Mouse (Mus musculus) embryonic facial prominence, embryonic 11.5 days (tissue): Measurements from ENCODE around the gene Ehd4. TPM values are rescaled to one million over a fixed set of nuclear protein-coding genes. Genes with fewer than 3 reads are reported as not detected.

ENCODE experiments used
- ATAC-seq: fragments of 200-750 bp; cut with Nextera tagmentation; replicated peaks from 2 replicates; pipeline ENCODE4 v1.8.0; 2017; ENCODE audit warnings: low read depth; ENCODE audit not compliant: insufficient number of reproducible peaks, low FRiP score, low TSS enrichment
- DNase-seq: peaks from one replicate; pipeline ENCODE4 v3.0.0-alpha.2; 2015; ENCODE audit warnings: low spot score
- H3K27ac ChIP-seq: fragments of 300-500 bp; sonication (generic); replicated peaks from 2 replicates; pipeline ENCODE4 v1.5.1; 2014; ENCODE audit warnings: mild to moderate bottlenecking, low read depth, low read length, control low read depth
- H3K27me3 ChIP-seq: fragments of 300-500 bp; sonication (generic); 2 replicates; pipeline ENCODE4 v1.6.1; 2014; ENCODE audit warnings: mild to moderate bottlenecking, low read length, moderate library complexity, mixed read lengths; ENCODE audit not compliant: control insufficient read depth, insufficient read depth
- H3K36me3 ChIP-seq: fragments of 300-500 bp; sonication (generic); replicated peaks from 2 replicates; pipeline ENCODE4 v1.6.1; 2014; ENCODE audit warnings: low read depth, mild to moderate bottlenecking, low read length, moderate library complexity, mixed read lengths; ENCODE audit not compliant: control insufficient read depth, insufficient read depth
- H3K4me1 ChIP-seq: fragments of 300-500 bp; sonication (generic); 2 replicates; pipeline ENCODE4 v1.6.1; 2014; ENCODE audit warnings: low read length, mixed read lengths; ENCODE audit not compliant: control insufficient read depth, insufficient read depth
- H3K4me2 ChIP-seq: fragments of 300-500 bp; sonication (generic); 2 replicates; pipeline ENCODE4 v1.6.1; 2014; ENCODE audit warnings: low read depth, mild to moderate bottlenecking, control low read depth, low read length, moderate library complexity
- H3K4me3 ChIP-seq: fragments of 300-500 bp; sonication (generic); 2 replicates; pipeline ENCODE4 v1.5.1; 2014; ENCODE audit warnings: low read depth, low read length, control low read depth
- H3K9ac ChIP-seq: fragments of 300-500 bp; sonication (generic); replicated peaks from 2 replicates; pipeline ENCODE4 v1.6.1; 2014; ENCODE audit warnings: mild to moderate bottlenecking, control low read depth, low read length
- H3K9me3 ChIP-seq: fragments of 300-500 bp; sonication (generic); replicated peaks from 2 replicates; pipeline ENCODE4 v1.6.1; 2016; ENCODE audit warnings: mild to moderate bottlenecking, low read length, inconsistent platforms, mixed read lengths; ENCODE audit not compliant: control insufficient read depth
- WGBS: fragments of 180-500 bp; shearing (Covaris S2); extraction: QIAGEN DNeasy Blood & Tissue Kit; methylation state at CpG from one replicate; pipeline ENCODE4 v1.1.7; 2014; 5-methylcytosine and 5-hydroxymethylcytosine counted together
- polyA plus RNA-seq: library from polyadenylated mRNA; unstranded; fragments of >200 nt; fragmentation: Nextera tagmentation; extraction: Ambion mirVana; gene quantifications from 2 replicates; pipeline ENCODE4 v1.2.1, GENCODE M21; 2014

The Ehd4 gene
- polyA plus RNA-seq, 1 experiment from 2014 or later, result 11.9 TPM

DNA sequence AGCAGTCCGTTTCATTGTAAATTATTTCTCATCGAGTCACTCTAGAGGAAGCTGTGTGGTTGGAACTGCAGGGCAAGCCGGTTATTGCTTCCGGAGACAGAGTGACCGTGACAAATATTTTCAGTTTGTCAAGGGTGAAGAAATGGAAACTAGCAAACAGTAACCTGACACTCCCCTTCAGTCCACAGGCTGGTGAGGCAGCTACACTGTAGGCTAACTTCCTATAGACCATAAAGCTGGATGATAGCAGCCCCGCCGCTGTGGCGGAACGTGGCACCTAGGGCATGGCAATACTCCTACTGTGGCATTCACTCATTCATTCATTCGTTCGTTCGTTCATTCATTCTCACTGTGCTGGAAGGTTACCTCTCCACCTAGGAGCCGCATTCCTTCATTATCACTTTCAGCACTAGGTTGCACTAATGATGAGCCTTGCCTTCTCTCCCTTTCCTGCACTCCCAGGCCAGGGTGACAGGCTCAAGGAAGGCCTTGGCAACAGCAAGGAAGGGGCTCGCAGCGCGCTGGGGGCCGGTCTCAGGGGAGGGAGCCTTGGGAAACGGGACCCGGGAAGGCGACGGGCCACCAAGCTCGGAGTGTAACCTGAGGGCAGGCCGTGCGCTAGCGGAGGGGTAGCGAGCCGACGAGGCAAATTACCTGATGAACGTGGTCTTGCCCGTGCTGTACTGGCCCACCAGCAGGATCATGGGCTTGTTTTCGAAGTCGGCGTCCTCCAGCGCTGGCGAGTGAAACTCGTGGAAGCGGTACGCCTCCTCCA lies 633 bp downstream of the Ehd4 start:
- DNase-seq, result peak; percentile 52
- no peak overlapping the region for H3K27ac ChIP-seq
- peak overlapping the region; percentile 58 for H3K4me3 ChIP-seq
- no peaks in the 10 kb centered on the region for H3K27me3 ChIP-seq
- peak overlapping the region; percentile 95 for H3K4me2 ChIP-seq
- H3K36me3 ChIP-seq, result no peaks in the 10 kb centered on the region
- H3K9ac ChIP-seq, result peak overlapping the region; percentile 63
- ATAC-seq, result peak; percentile 46
- H3K9me3 ChIP-seq, result no peaks in the 10 kb centered on the region
- WGBS, result 3% methylated on average over 38 of the region's 38 CpGs
- no peaks in the 10 kb centered on the region for H3K4me1 ChIP-seq

DNA sequence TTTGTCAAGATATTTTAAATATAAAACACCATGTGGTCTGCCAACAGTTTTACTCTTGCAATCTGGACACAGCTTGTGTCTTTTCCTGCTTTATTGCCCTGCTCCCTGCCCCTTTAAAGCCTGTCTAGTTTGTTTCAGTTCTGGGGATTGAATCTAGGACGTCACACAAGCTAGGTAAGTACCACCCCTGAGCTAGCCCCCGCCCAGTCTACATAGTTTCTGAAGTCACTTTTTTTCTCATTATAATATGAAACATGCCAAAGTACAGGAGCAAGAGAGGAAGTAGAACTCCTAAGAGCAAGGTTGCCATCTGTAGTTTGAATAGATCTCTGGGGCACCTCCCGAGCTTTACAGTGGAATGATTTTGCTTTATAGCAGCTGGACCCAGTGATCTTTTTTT lies 3.8 kb downstream of the Ehd4 start:
- no peak overlapping the region for H3K9ac ChIP-seq
- no peaks in the 10 kb centered on the region for H3K9me3 ChIP-seq
- no peaks in the 10 kb centered on the region for H3K4me1 ChIP-seq
- H3K36me3 ChIP-seq, result no peaks in the 10 kb centered on the region
- 79% methylated on average over 3 of the region's 3 CpGs for WGBS
- no peak overlapping the region for H3K4me2 ChIP-seq
- H3K27me3 ChIP-seq, result no peaks in the 10 kb centered on the region
- H3K27ac ChIP-seq, result no peak overlapping the region
- no peak for ATAC-seq
- no peak overlapping the region for H3K4me3 ChIP-seq
- DNase-seq, result no peak

DNA sequence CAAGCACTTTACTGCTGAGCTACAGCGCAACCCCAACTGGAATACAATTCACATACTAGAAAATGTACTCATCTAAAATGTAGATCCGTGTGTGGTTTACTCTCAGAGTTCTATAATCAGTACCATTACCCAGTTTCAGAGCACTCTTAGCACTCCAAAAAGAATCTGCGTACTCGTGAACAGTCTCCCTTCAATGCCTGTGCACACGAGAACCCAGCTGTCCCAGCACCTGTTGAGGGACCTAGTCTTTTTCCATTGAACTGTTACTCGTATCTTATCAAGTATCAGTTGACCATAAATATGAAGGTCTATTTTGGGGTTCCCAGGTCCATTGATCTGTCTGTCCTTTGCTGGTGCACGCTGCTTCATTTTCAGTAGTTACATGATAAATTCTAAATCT lies 4.8 kb downstream of the Ehd4 start:
- ATAC-seq (no peak), DNase-seq (no peak)
- Histone ChIP-seq H3K4me1 (no peaks in the 10 kb centered on the region), H3K27ac (no peak overlapping the region), H3K9me3 (no peaks in the 10 kb centered on the region), H3K36me3 (no peaks in the 10 kb centered on the region), H3K4me2 (no peak overlapping the region), H3K27me3 (no peaks in the 10 kb centered on the region), H3K4me3 (no peak overlapping the region), H3K9ac (no peak overlapping the region)
- WGBS, result 87% methylated on average over 7 of the region's 7 CpGs

DNA sequence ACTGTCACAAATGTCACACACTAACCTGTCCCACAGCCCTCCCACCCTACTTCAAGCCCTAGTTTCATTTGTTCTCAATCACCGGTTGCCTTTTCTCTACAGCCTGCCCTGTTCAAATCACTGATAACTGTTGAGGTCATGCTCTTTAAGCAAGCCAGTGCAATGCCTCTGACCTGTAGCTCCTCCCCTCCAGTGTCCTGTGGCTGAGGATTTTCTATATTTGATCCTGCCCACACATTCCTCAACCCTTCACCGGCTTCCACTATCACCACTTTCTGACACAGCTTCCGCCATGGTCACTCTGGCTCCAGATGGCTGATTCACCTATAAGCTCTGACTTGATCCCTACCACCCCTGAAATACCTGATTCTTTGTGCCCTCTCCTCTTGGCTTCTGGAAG lies 6.4 kb downstream of the Ehd4 start:
- WGBS, result 72% methylated on average over 3 of the region's 3 CpGs
- no peaks in the 10 kb centered on the region for H3K4me1 ChIP-seq
- H3K4me3 ChIP-seq, result no peak overlapping the region
- no peaks in the 10 kb centered on the region for H3K36me3 ChIP-seq
- DNase-seq (no peak), ATAC-seq (no peak)
- H3K9me3 ChIP-seq, result no peaks in the 10 kb centered on the region
- no peak overlapping the region for H3K4me2 ChIP-seq
- no peaks in the 10 kb centered on the region for H3K27me3 ChIP-seq
- no peak overlapping the region for H3K9ac ChIP-seq
- H3K27ac ChIP-seq, result no peak overlapping the region

DNA sequence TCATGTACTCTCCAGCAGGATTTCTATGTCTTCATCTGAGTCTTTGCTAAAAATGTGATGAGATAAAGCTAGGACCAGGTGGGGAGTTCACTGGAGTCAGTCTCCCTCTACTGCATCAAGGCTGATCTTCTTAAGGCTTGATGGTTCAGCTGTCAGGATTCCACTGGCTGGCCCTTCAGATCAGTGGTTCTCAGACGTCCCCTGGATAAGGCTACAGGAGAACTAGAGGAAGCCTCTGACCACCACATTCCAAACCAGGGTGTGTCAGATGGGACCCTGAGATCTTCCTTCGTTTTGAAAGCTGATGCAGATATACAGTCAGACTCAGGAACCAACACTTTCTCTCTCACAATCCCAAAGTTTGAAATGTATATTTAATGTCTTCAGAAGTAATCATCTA lies 7.0 kb downstream of the Ehd4 start:
- 53% methylated on average over 2 of the region's 2 CpGs for WGBS
- no peak for DNase-seq
- Histone ChIP-seq H3K27me3 (no peaks in the 10 kb centered on the region), H3K4me2 (no peak overlapping the region), H3K4me3 (no peak overlapping the region), H3K36me3 (no peaks in the 10 kb centered on the region), H3K27ac (no peak overlapping the region), H3K9me3 (no peaks in the 10 kb centered on the region), H3K4me1 (no peaks in the 10 kb centered on the region), H3K9ac (no peak overlapping the region)
- no peak for ATAC-seq

DNA sequence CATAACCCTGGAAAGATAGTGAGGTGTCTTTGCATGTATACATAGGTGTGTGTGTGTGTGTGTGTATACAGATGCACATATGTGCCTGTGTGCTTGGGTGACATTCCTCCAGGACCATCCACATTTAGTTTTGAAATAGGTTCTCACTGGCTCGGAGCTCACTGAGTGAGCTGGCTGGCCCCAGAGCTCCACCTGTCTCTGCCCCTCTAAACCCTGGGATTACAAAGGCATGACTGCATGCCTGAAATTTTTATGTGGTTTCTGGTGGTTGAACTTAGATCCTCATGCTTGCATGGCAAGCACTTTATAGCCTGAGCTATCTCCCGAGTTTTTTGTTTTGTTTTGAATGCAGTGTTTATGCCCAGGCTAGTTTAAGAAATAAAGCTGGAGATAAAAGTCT lies 7.9 kb downstream of the Ehd4 start:
- Histone ChIP-seq H3K27me3 (no peaks in the 10 kb centered on the region), H3K4me1 (no peaks in the 10 kb centered on the region), H3K27ac (no peak overlapping the region), H3K36me3 (no peaks in the 10 kb centered on the region), H3K9me3 (no peaks in the 10 kb centered on the region), H3K9ac (no peak overlapping the region), H3K4me3 (no peak overlapping the region), H3K4me2 (no peak overlapping the region)
- WGBS, result 79% methylated on average over 2 of the region's 2 CpGs
- ATAC-seq (no peak), DNase-seq (no peak)

DNA sequence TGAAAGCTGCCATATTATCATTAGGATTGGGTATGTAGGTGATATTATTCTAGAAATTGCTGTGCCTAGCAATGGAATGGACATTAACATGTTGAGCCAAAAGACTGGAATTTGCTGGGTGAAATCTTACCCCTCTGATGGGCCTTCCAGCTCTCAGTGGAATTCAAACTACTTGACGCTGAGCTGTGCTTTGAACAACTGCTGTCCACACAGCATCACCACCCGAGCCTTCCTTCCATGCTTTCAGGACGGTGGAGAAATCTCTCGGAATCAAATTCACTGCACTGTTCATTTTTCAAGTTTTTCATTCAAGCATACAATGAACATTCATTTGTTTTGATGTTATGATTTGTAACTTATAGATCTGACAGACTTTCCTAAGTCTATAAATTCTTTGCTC lies 10.0 kb downstream of the Ehd4 start:
- 83% methylated on average over 4 of the region's 4 CpGs for WGBS
- Histone ChIP-seq H3K36me3 (no peaks in the 10 kb centered on the region), H3K9ac (no peak overlapping the region), H3K9me3 (no peaks in the 10 kb centered on the region), H3K27ac (no peak overlapping the region), H3K4me1 (no peaks in the 10 kb centered on the region), H3K4me3 (no peak overlapping the region), H3K27me3 (no peaks in the 10 kb centered on the region), H3K4me2 (no peak overlapping the region)
- ATAC-seq (no peak), DNase-seq (no peak)

DNA sequence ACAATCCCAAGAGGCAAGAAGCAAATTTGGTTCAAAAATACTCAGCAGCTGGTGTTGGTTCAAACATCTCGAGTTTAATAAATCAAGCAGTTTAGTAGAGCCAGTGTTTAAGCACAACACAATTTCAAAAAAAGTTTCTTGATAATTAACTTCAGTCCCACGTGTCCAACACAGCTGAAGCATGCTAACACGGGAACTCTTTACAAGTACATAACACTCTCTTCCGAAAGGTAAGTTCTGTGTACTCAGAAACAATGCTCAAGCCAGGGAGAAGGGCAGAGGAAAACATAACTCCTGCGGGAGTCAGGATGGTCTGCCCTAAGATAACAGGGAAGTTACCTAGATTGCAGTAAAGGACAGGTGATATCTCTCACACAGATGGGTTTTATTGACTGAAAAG lies 12.1 kb downstream of the Ehd4 start:
- Histone ChIP-seq H3K4me2 (no peak overlapping the region), H3K4me3 (no peak overlapping the region), H3K9me3 (no peaks in the 10 kb centered on the region), H3K27ac (no peak overlapping the region), H3K4me1 (no peaks in the 10 kb centered on the region), H3K9ac (no peak overlapping the region), H3K36me3 (no peaks in the 10 kb centered on the region), H3K27me3 (no peaks in the 10 kb centered on the region)
- ATAC-seq (no peak), DNase-seq (no peak)
- 86% methylated on average over 5 of the region's 5 CpGs for WGBS
